Mouse (Mus musculus) forebrain, embryonic 11.5 days (tissue): ENCODE data around the gene Hspbap1. TPM values are rescaled to one million over a fixed set of nuclear protein-coding genes. Genes with fewer than 3 reads are reported as not detected.

Source experiments
- ATAC-seq: fragments of 200-750 bp; cut with Nextera tagmentation; replicated peaks from 2 replicates; pipeline ENCODE4 v1.8.0; 2017; ENCODE audit warnings: moderate TSS enrichment; ENCODE audit not compliant: low FRiP score
- DNase-seq: peaks from one replicate; pipeline ENCODE4 v3.0.0-alpha.2; 2017; ENCODE audit warnings: low spot score
- H3K27ac ChIP-seq: fragments of 300-500 bp; sonication (generic); 2 replicates; pipeline ENCODE4 v1.5.1; 2014; ENCODE audit warnings: low read depth, low read length
- H3K27me3 ChIP-seq: fragments of 300-500 bp; sonication (generic); 2 replicates; pipeline ENCODE4 v1.6.1; 2014; ENCODE audit warnings: mild to moderate bottlenecking, low read length, mixed read lengths; ENCODE audit not compliant: control insufficient read depth, insufficient read depth
- H3K36me3 ChIP-seq: fragments of 300-500 bp; sonication (generic); 2 replicates; pipeline ENCODE4 v1.6.1; 2014; ENCODE audit warnings: mild to moderate bottlenecking, low read length, moderate library complexity, mixed read lengths; ENCODE audit not compliant: control insufficient read depth, insufficient read depth
- H3K4me1 ChIP-seq: fragments of 300-500 bp; sonication (generic); replicated peaks from 2 replicates; pipeline ENCODE4 v1.6.1; 2014; ENCODE audit warnings: low read length, mixed read lengths; ENCODE audit not compliant: control insufficient read depth, insufficient read depth
- H3K4me2 ChIP-seq: fragments of 300-500 bp; sonication (generic); 2 replicates; pipeline ENCODE4 v1.6.1; 2014; ENCODE audit warnings: low read depth, mild to moderate bottlenecking, low read length, moderate library complexity, mixed read lengths; ENCODE audit not compliant: severe bottlenecking
- H3K4me3 ChIP-seq: fragments of 300-500 bp; sonication (generic); 2 replicates; pipeline ENCODE4 v1.5.1; 2014; ENCODE audit warnings: low read depth, low read length
- H3K9ac ChIP-seq: fragments of 300-500 bp; sonication (generic); 2 replicates; pipeline ENCODE4 v1.6.1; 2014; ENCODE audit warnings: low read length
- H3K9me3 ChIP-seq: fragments of 300-500 bp; sonication (generic); 2 replicates; pipeline ENCODE4 v1.6.1; 2016; ENCODE audit warnings: low read length, mixed read lengths; ENCODE audit not compliant: control insufficient read depth
- WGBS: fragments of 180-500 bp; shearing (Covaris S2); extraction: QIAGEN DNeasy Blood & Tissue Kit; methylation state at CpG from one replicate; pipeline ENCODE4 v1.1.7; 2014; 5-methylcytosine and 5-hydroxymethylcytosine counted together
- polyA plus RNA-seq: library from polyadenylated mRNA; unstranded; fragments of >200 nt; fragmentation: Nextera tagmentation; extraction: Ambion mirVana; gene quantifications from 2 replicates; pipeline ENCODE4 v1.2.1, GENCODE M21; 2014

Gene Hspbap1
- polyA plus RNA-seq, 1 experiment from 2014 or later = 25.3 TPM

GRCm38 (mm10) chr16:35781096-35781495, 10.9 kb downstream of the Hspbap1 start:
- 91% methylated on average over 9 of the region's 9 CpGs for WGBS
- H3K4me3 ChIP-seq = no peak overlapping the region
- DNase-seq = no peak
- no peaks in the 10 kb centered on the region for H3K9me3 ChIP-seq
- no peaks in the 10 kb centered on the region for H3K36me3 ChIP-seq
- H3K27me3 ChIP-seq = no peaks in the 10 kb centered on the region
- H3K9ac ChIP-seq = no peak overlapping the region
- H3K4me2 ChIP-seq = no peak overlapping the region
- ATAC-seq = no peak
- H3K4me1 ChIP-seq = no peaks in the 10 kb centered on the region
- no peak overlapping the region for H3K27ac ChIP-seq

GRCm38 (mm10) chr16:35781651-35782050, 11.5 kb downstream of the Hspbap1 start:
- Histone ChIP-seq H3K4me3 (no peak overlapping the region), H3K4me1 (no peaks in the 10 kb centered on the region), H3K9me3 (no peaks in the 10 kb centered on the region), H3K27ac (no peak overlapping the region), H3K36me3 (no peaks in the 10 kb centered on the region), H3K27me3 (no peaks in the 10 kb centered on the region), H3K9ac (no peak overlapping the region), H3K4me2 (no peak overlapping the region)
- ATAC-seq (no peak), DNase-seq (no peak)
- 86% methylated on average over 5 of the region's 5 CpGs for WGBS

GRCm38 (mm10) chr16:35782451-35783206, 12.5 kb downstream of the Hspbap1 start:
- no peak for DNase-seq
- Histone ChIP-seq H3K9ac (no peak overlapping the region), H3K36me3 (no peaks in the 10 kb centered on the region), H3K27ac (no peak overlapping the region), H3K4me3 (no peak overlapping the region), H3K27me3 (no peaks in the 10 kb centered on the region), H3K4me2 (no peak overlapping the region), H3K9me3 (no peaks in the 10 kb centered on the region), H3K4me1 (no peaks in the 10 kb centered on the region; the same call in 1 of the 2 replicates)
- 89% methylated on average over 13 of the region's 13 CpGs for WGBS
- no peak for ATAC-seq

GRCm38 (mm10) chr16:35783207-35783573, 13.0 kb downstream of the Hspbap1 start:
- Histone ChIP-seq H3K27me3 (no peaks in the 10 kb centered on the region), H3K4me2 (no peak overlapping the region), H3K27ac (no peak overlapping the region), H3K9ac (no peak overlapping the region), H3K4me1 (no peaks in the 10 kb centered on the region; the same call in 1 of the 2 replicates), H3K9me3 (no peaks in the 10 kb centered on the region), H3K36me3 (no peaks in the 10 kb centered on the region), H3K4me3 (no peak overlapping the region)
- 87% methylated on average over 3 of the region's 3 CpGs for WGBS
- ATAC-seq = no peak
- no peak for DNase-seq

GRCm38 (mm10) chr16:35784134-35784725, 14.1 kb downstream of the Hspbap1 start:
- H3K4me1 ChIP-seq = no peaks in the 10 kb centered on the region; the same call in 1 of the 2 replicates

GRCm38 (mm10) chr16:35787163-35787562, 17.0 kb downstream of the Hspbap1 start:
- H3K27me3 ChIP-seq = no peaks in the 10 kb centered on the region
- H3K9me3 ChIP-seq = no peaks in the 10 kb centered on the region
- DNase-seq = no peak
- H3K36me3 ChIP-seq = no peaks in the 10 kb centered on the region
- no peak overlapping the region for H3K4me3 ChIP-seq
- no peak for ATAC-seq
- H3K4me2 ChIP-seq = no peak overlapping the region
- no peak overlapping the region for H3K9ac ChIP-seq
- 85% methylated on average over 6 of the region's 6 CpGs for WGBS
- no peak overlapping the region for H3K27ac ChIP-seq
- no peaks in the 10 kb centered on the region; the same call in 1 of the 2 replicates for H3K4me1 ChIP-seq

More at GRCm38 (mm10) chr16:35784134-35784725, 14.1 kb downstream of the Hspbap1 start:
- ATAC-seq = no peak
- Histone ChIP-seq H3K27me3 (no peaks in the 10 kb centered on the region), H3K9me3 (no peaks in the 10 kb centered on the region), H3K27ac (no peak overlapping the region), H3K9ac (no peak overlapping the region), H3K36me3 (no peaks in the 10 kb centered on the region), H3K4me3 (no peak overlapping the region), H3K4me2 (no peak overlapping the region)
- no peak for DNase-seq
- WGBS = 93% methylated on average over 7 of the region's 7 CpGs

GRCm38 (mm10) chr16:35787568-35788189, 17.5 kb downstream of the Hspbap1 start:
- ATAC-seq = peak; percentile 71; the same call in 1 of the 2 replicates
- Histone ChIP-seq H3K36me3 (no peaks in the 10 kb centered on the region), H3K4me1 (no peaks in the 10 kb centered on the region; the same call in 1 of the 2 replicates), H3K9ac (no peak overlapping the region), H3K27ac (no peak overlapping the region), H3K9me3 (no peaks in the 10 kb centered on the region), H3K27me3 (no peaks in the 10 kb centered on the region), H3K4me2 (no peak overlapping the region), H3K4me3 (no peak overlapping the region)
- WGBS = 57% methylated on average over 8 of the region's 8 CpGs
- no peak for DNase-seq

- no peaks in the 10 kb centered on the region for H3K27me3 ChIP-seq
- ATAC-seq (no peak), DNase-seq (no peak)
- H3K4me2 ChIP-seq = no peak overlapping the region
- H3K4me3 ChIP-seq = no peak overlapping the region
- no peaks in the 10 kb centered on the region for H3K9me3 ChIP-seq
- no peaks in the 10 kb centered on the region; the same call in 1 of the 2 replicates for H3K4me1 ChIP-seq
- no peaks in the 10 kb centered on the region for H3K36me3 ChIP-seq
- WGBS = 93% methylated on average over 6 of the region's 6 CpGs
- H3K9ac ChIP-seq = no peak overlapping the region
- H3K27ac ChIP-seq = no peak overlapping the region
Observed at GRCm38 (mm10) chr16:35788330-35788729, 18.2 kb downstream of the Hspbap1 start.
